Mouse (Mus musculus): Measurements from ENCODE around the gene Dhx33. TPM values are rescaled to one million over a fixed set of nuclear protein-coding genes. Genes with fewer than 3 reads are reported as not detected.

Gene Dhx33
- polyA plus RNA-seq, 1 experiment from 2014 or later = 14.0 TPM

DNA sequence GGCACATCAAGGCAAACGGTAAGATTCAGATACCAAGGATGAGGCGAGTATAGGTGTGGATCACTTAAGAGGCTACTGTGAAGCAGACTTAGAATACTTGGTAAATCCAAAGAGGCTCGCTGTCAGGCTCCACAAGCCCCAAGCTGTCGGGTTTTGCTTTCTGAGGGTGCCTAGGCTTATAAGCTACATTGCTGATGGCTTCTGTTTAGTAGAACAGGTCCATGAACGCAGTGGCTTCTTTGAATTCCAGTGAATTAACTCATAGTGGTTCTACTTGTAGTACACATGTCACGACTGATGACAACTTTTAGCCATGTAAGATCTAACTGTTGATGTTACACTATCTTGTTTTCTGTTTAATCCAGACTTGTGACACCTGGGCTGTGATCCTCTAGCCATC is 26.9 kb downstream of the Dhx33 start:
- H3K36me3 ChIP-seq = peaks cover 84% of the 10 kb centered on the region
- ATAC-seq (ENCODE audit: low read depth) = no peak

DNA sequence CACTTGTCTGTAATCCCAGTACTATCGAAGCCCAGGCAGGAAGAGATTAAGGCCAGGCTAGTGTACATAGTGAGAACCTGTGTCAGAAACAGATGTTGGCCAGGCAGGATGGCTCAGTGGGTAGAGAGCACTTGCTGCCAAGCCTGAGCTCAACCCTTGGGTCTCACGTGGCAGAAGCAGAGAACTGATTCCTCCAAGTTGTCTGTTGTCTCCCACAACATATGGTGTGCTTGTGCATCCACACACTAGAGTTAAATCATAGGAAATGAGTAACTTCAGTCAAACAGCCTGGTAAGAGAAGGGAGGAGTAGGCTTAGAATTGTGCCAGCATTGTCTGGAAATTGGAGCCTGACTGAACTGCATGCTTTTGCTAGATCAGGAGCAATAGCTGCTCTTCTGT is 29.0 kb downstream of the Dhx33 start:
- Histone ChIP-seq H3K9ac (no peak overlapping the region), H3K4me2 (no peak overlapping the region), H3K27me3 (no peaks in the 10 kb centered on the region), H3K9me3 (no peaks in the 10 kb centered on the region), H3K4me1 (replicated peaks) (peaks cover 7% of the 10 kb centered on the region), H3K27ac (replicated peaks) (no peak overlapping the region), H3K36me3 (peaks cover 73% of the 10 kb centered on the region), H3K4me3 (no peak overlapping the region)
- 87% methylated on average over 2 of the region's 2 CpGs for WGBS
- no peak for ATAC-seq (ENCODE audit: low read depth)

More for the DNA sequence above, 26.9 kb downstream of the Dhx33 start:
- no peaks in the 10 kb centered on the region for H3K9me3 ChIP-seq
- H3K27me3 ChIP-seq = no peaks in the 10 kb centered on the region
- H3K4me3 ChIP-seq = no peak overlapping the region
- no peak overlapping the region for H3K4me2 ChIP-seq
- H3K27ac ChIP-seq (replicated peaks) = no peak overlapping the region
- H3K9ac ChIP-seq = no peak overlapping the region
- peaks cover 14% of the 10 kb centered on the region for H3K4me1 ChIP-seq (replicated peaks)
- 87% methylated on average over 6 of the region's 6 CpGs for WGBS

DNA sequence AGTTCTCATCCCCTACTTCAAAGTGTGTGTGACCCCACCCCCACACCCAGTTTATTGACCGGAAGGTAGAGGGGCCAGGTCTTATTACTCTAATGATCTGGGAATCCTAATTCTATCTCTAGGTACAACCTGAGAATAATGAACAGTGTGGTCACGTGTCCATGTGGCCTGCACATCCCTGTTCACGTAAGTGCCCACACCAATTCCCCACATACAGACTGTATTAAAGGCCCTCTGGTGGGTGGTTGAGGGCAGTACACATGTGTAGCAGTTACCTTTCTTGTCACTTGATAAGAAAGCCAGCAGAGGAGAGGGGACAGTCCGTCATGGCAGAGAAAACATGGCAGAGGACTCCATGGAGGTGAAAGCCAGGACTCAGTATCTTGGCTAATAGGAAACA is 30.3 kb downstream of the Dhx33 start:
- 74% methylated on average over 4 of the region's 4 CpGs for WGBS
- Histone ChIP-seq H3K4me1 (replicated peaks) (peaks cover 10% of the 10 kb centered on the region), H3K36me3 (peaks cover 61% of the 10 kb centered on the region), H3K4me2 (no peak overlapping the region), H3K27me3 (no peaks in the 10 kb centered on the region), H3K9ac (no peak overlapping the region), H3K9me3 (no peaks in the 10 kb centered on the region), H3K4me3 (no peak overlapping the region), H3K27ac (replicated peaks) (no peak overlapping the region)
- no peak for ATAC-seq (ENCODE audit: low read depth)

DNA sequence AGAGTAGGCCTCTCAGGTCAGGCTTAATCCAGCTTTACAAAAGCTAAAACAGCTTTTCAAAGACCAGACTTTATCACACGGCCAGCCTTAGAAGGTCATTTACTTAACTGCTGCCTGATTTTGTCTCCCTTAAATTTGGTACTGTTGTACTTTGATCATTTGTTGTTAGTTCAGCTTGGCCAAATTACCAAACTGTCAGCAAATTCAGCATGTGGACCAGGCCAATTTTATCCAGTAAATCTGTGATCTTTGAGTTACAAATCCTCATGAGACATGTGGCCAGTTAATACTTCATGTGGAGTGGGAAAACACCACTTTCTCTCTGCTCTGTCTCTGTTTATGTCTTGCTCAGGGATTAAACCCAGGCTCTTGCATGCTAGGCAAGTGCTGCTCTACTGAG is 31.7 kb downstream of the Dhx33 start:
- Histone ChIP-seq H3K4me3 (no peak overlapping the region), H3K4me2 (no peak overlapping the region), H3K9ac (no peak overlapping the region), H3K27me3 (no peaks in the 10 kb centered on the region), H3K36me3 (peaks cover 47% of the 10 kb centered on the region), H3K27ac (replicated peaks) (no peak overlapping the region), H3K9me3 (no peaks in the 10 kb centered on the region), H3K4me1 (replicated peaks) (peaks cover 23% of the 10 kb centered on the region)
- WGBS = 72% methylated on average over 1 of the region's 1 CpGs
- ATAC-seq (ENCODE audit: low read depth) = no peak

DNA sequence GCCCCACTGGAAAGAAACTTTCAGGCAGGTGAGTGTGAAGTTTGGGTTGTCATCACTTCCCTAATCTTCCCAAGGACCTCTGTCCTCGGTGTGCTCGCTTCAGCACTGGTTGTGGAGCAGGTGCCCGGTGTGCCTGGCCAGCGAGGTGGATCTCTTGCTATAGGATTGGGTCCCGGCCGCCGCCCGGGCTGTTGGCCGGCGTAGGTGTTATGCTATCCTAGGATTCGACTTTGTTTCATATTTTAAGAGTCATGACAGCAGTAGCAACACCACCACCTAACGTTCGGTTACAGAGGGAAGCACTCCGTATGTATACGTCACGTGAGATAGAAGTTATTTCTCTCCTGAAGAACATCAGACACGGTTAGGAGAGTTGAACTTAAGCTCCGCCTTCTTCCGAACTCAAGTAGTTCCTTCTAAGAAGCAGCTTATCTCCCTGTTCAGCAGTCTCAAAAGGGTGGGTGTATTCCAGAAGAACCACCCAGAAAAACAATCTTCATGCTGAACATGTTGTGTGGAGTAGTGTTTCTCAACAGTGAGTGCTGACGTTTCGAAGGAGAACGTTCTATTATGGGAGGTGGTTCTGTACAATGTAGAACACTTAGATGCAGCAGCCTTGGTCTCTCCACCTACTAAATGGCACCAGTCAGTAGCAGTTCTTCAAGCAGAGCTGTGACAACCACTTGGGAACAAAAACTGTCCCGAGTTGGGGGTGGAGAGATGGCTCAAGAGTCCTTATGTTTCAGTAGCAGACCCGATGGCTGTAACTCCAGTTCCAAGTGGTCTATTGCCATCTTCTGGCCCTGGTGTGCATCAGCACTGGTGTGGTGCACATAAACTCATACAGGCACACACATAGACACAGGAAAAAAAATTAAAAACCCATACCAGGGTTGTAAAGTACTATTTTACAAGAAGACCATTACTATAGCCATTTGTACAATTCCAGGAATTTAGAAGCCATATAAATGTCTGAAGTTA is 33.4 kb downstream of the Dhx33 start:
- ATAC-seq (ENCODE audit: low read depth) = no peak; the same call in 1 of the 2 replicates

DNA sequence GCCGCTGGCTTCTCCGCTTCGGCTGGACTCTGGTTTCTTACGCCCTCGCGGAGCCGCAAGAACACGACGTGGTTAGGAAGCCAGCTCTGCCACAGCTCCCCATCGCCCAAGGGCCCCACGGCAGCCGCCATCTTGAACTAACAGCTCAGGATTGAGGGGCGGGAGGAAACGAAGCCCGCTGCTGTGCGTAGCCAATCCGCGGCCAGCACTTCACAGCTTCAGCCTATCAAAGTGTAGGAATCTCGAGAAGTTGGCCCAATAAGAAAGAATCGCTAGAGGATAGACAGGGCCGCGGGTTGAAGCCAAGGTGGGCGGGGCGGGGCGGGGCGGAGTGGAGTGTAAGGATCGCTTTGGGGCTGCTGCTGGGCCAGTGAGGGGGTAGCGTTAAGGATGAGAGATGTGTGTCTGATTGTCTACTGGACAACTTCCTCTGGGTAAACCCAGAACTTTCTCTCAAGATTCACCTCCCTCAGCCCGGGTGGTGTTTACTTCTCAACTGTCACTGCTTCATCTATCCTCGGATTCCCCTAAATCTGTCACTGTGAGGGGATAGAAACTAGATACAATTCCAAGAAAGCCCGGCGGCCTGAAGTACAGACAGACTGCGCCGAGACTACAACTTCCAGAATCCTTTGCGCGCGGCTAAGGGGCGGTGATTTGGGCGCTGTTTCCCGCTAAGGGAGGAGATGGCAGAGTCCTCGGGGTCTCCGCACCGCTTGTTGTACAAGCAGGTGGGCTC is 34.2 kb downstream of the Dhx33 start, which contains the start of the genes Nup88 and Rpain:
TSS of gene Nup88 (minus strand) at position 153 of the 739 bp plus-strand sequence.
TSS of gene Rpain (plus strand) at position 393 of the 739 bp plus-strand sequence.
- peak; percentile 99 for ATAC-seq (ENCODE audit: low read depth)
- Histone ChIP-seq H3K36me3 (peaks cover 38% of the 10 kb centered on the region), H3K4me1 (replicated peaks) (peaks cover 26% of the 10 kb centered on the region), H3K9ac (peak within 1 kb of the TSS; percentile 95), H3K27ac (replicated peaks) (peak within 1 kb of the TSS; percentile 92), H3K9me3 (no peaks in the 10 kb centered on the region), H3K4me2 (peak within 1 kb of the TSS; percentile 87), H3K4me3 (peak within 1 kb of the TSS; percentile 94), H3K27me3 (no peaks in the 10 kb centered on the region)
- WGBS = under 1% methylated on average over 43 of the region's 43 CpGs

More for the DNA sequence above, 33.4 kb downstream of the Dhx33 start:
- 18% methylated on average over 24 of the region's 24 CpGs for WGBS
- Histone ChIP-seq H3K4me2 (peak overlapping the region; percentile 75), H3K9ac (peak overlapping the region; percentile 78), H3K4me3 (peak overlapping the region; percentile 94), H3K9me3 (no peaks in the 10 kb centered on the region), H3K4me1 (replicated peaks) (peaks cover 26% of the 10 kb centered on the region), H3K27me3 (no peaks in the 10 kb centered on the region), H3K27ac (replicated peaks) (peak overlapping the region; percentile 90), H3K36me3 (peaks cover 38% of the 10 kb centered on the region)

DNA sequence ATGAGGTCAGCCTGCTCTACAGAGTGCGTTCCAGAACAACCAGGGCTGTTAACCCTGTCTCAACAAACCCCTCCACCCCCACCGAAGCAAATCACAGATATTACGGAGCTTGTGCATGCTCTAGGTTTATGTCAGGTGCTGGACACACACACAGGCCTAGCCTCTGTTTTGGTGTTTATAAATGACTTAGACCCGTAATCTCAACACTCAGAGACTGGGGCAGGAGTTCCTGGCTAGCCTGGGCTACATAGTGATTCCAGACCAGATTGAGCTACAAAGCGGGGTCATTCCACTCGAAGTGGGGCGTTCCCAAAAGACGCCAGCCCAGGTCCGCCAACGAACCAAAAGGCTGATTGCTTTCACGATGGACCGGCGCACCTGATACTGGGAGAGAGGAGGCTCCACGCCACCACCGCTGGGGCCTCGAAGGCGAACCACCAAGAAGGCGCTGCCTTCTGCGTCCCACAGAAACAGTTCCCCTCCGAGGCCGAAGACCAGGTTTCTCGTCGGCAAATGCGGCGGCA is 34.9 kb downstream of the Dhx33 start:
- WGBS = under 1% methylated on average over 25 of the region's 25 CpGs
- Histone ChIP-seq H3K4me2 (peak overlapping the region; percentile 87), H3K4me3 (peak overlapping the region; percentile 94), H3K4me1 (replicated peaks) (peaks cover 26% of the 10 kb centered on the region), H3K9me3 (no peaks in the 10 kb centered on the region), H3K27ac (replicated peaks) (peak overlapping the region; percentile 92), H3K27me3 (no peaks in the 10 kb centered on the region), H3K36me3 (peaks cover 38% of the 10 kb centered on the region), H3K9ac (peak overlapping the region; percentile 95)
- ATAC-seq (ENCODE audit: low read depth) = peak; percentile 30

DNA sequence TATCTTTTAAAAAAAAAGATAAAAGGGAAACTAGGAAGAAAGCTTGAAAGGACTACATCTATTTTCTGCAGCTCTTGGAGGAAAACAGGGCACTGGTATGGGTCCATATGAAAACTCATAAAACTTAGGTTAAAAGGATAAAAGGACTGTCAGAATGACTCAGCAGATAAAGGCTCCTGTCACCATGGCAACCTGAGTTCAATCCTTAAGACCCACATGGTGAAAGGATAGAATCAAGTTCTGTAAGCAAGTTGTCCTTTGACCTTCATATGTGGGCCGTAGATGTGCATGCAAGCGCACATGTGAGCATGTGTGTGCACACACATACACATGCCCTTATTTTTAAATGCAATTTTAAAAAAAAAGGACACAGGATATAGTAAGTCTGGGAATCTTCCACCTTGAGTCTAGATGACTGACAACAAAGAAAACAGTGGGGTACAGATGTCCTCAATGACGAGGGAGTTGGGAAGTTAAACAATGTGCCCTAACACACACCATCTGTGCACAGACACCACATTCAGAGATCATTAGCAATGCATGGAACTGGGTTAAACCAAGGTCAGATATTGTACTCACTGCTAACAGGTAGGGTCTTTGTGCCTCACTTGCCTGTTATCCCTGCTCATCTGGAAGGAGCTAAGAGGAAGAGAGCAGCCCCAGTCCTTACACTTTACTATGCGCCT is 39.9 kb downstream of the Dhx33 start:
- peaks cover 19% of the 10 kb centered on the region for H3K4me1 ChIP-seq (replicated peaks)
- H3K9ac ChIP-seq = no peak overlapping the region
- H3K36me3 ChIP-seq = peaks cover 72% of the 10 kb centered on the region
- no peaks in the 10 kb centered on the region for H3K9me3 ChIP-seq
- H3K27me3 ChIP-seq = no peaks in the 10 kb centered on the region
- 74% methylated on average over 4 of the region's 4 CpGs for WGBS
- no peak for ATAC-seq (ENCODE audit: low read depth)
- no peak overlapping the region for H3K27ac ChIP-seq (replicated peaks)
- no peak overlapping the region for H3K4me3 ChIP-seq
- no peak overlapping the region for H3K4me2 ChIP-seq

DNA sequence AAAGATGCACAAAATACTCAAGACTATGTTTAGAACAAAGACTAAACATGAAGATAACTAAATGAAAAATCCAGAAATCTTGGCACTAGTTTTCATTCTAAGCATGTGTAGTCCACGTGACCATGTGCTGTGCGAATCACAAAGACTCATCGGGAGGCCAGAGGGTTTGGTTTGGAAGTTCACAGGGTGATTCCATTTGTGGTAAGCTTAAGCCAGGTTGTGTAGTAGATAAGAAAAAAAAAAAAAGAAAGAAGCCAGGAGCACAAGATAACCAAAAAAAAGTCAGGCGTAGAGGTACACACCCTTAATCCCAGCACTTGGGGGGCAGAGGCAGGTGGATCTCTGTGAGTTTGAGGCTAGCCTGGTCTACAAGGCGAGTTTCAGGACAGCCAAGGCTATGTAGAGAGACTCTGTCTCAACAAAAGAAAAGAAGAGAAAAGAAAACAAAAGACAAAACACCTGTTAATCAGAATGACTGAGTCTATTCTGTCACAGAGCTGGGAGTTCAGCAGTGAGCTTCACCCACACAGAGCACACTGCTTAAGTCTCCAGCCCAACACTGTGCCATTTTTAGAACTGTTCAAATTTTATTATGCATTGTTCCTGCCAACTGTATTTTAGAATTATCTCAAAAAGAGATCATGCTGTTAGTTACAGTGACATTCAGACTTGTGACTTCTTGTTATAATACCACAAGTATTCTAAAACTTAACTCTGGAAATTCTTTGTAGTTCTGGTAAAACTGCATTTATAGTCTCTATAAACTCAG is 43.3 kb downstream of the Dhx33 start:
- 93% methylated on average over 5 of the region's 5 CpGs for WGBS
- Histone ChIP-seq H3K9me3 (no peaks in the 10 kb centered on the region), H3K27ac (replicated peaks) (no peak overlapping the region), H3K4me3 (no peak overlapping the region), H3K27me3 (no peaks in the 10 kb centered on the region), H3K4me1 (replicated peaks) (no peaks in the 10 kb centered on the region), H3K4me2 (no peak overlapping the region), H3K36me3 (peaks cover 96% of the 10 kb centered on the region), H3K9ac (no peak overlapping the region)
- ATAC-seq (ENCODE audit: low read depth) = no peak

DNA sequence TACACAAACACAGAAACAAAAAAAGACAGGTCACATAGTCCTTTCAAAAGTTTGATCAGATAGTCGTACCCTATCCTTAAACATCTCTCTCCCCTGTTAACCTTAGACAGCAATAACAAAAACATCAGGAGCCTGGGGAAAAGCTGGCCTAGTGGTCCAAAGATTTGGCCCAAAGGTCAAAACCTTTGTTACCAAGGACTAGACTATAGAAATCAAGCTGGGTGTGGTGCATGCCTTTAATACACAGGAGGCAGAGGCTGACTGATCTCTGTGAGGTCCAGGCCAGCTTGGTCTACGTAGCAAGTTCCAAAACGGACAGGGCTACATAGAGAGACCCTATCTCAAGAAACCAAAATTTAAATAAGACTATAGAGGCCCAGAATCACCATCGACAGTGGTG is 49.5 kb downstream of the Dhx33 start:
- no peak for ATAC-seq (ENCODE audit: low read depth)
- H3K9ac ChIP-seq = no peak overlapping the region
- H3K36me3 ChIP-seq = peaks cover 96% of the 10 kb centered on the region
- H3K9me3 ChIP-seq = no peaks in the 10 kb centered on the region
- H3K4me1 ChIP-seq (replicated peaks) = no peaks in the 10 kb centered on the region
- no peak overlapping the region for H3K4me3 ChIP-seq
- H3K4me2 ChIP-seq = no peak overlapping the region
- no peak overlapping the region for H3K27ac ChIP-seq (replicated peaks)
- WGBS = 94% methylated on average over 4 of the region's 4 CpGs
- H3K27me3 ChIP-seq = no peaks in the 10 kb centered on the region

Data from neural tube, embryonic 13.5 days (tissue).